Mouse (Mus musculus): ENCODE data around the gene Smad3. TPM values are rescaled to one million over a fixed set of nuclear protein-coding genes. Genes with fewer than 3 reads are reported as not detected.

The Smad3 gene
- polyA plus RNA-seq, 1 experiment, result 17.1 TPM

DNA sequence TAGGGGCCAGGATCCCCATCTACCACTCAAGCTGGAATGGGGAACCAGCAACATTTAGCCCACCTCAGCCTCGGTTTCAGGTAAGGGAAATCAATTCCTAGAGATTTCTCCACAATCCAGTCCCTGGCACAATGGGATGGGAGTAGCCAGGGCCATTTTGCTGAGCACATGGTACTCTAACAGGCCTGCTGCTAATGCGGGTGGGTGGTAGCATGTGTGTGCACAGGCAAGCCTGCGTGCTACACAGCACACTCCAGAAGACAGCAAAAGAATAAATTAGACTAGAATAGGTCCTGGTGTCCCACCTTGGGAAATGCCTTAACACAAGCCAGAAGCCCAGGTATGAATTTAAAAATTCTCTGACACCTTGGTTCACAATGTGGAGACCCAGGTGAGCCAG lies 10.8 kb downstream of the Smad3 start:
- TF ChIP-seq CTCF (IDR thresholded peaks at IDR 0.05; ENCODE audit: control insufficient read depth, insufficient read depth, low read length), result no peak
- TF ChIP-seq POLR2A (IDR thresholded peaks at IDR 0.05; ENCODE audit: borderline replicate concordance, control insufficient read depth, low read depth, low read length), result no peak
- 89% methylated on average over 3 of the region's 3 CpGs for WGBS
- Histone ChIP-seq H3K4me1 (ENCODE audit: control insufficient read depth, insufficient read depth, low read length) (peaks cover 8% of the 10 kb centered on the region; the same call in 1 of the 2 replicates), H3K4me3 (replicated peaks; ENCODE audit: control insufficient read depth, low read depth, low read length) (no peak overlapping the region), H3K27ac (ENCODE audit: control insufficient read depth, insufficient read depth, low read depth, low read length, poor library complexity) (no peak overlapping the region)

DNA sequence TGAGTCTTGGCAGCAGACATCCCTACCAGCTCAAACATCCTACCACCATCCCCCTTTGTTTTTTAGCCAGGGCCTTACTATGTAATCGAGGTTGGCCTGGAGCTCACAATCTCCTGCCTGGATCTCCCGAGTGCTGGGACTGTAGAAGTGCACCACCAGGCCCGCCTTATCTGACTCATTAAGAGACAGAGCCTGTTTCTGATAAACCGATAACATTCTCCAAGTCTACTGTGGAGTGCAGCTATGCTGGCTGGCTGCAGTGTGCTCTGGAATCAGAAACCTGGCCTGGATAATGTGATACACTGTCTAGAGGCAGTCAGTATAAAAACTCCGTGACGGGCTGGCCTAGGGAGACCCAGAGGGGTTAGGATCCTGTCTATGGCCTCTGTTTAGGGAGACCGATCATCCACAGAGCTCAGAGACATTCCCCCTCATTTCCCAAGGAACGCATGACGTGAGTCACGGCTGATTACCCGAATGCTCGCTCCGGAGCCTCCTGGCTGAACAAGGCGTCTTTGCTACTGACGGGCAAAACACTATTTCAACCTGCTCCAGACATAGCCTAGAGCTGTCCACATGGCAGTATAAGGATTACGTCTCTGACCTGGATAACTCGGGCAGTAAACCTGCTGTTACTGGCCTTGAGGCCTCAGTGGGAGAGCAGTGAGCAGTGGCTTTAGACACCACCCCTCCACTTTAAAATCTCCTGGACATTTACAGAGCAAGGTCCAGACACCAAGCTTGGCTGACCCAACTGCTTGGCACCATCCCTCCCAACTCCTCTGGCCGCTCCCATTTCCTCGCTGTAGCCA lies 11.8 kb downstream of the Smad3 start:
- Histone ChIP-seq H3K4me3 (replicated peaks; ENCODE audit: control insufficient read depth, low read depth, low read length) (no peak overlapping the region), H3K27ac (ENCODE audit: control insufficient read depth, insufficient read depth, low read depth, low read length, poor library complexity) (no peak overlapping the region), H3K4me1 (ENCODE audit: control insufficient read depth, insufficient read depth, low read length) (peaks cover 10% of the 10 kb centered on the region; the same call in 1 of the 2 replicates)
- TF ChIP-seq CTCF (IDR thresholded peaks at IDR 0.05; ENCODE audit: control insufficient read depth, insufficient read depth, low read length) (no peak), POLR2A (IDR thresholded peaks at IDR 0.05; ENCODE audit: borderline replicate concordance, control insufficient read depth, low read depth, low read length) (no peak)
- 78% methylated on average over 19 of the region's 19 CpGs for WGBS

DNA sequence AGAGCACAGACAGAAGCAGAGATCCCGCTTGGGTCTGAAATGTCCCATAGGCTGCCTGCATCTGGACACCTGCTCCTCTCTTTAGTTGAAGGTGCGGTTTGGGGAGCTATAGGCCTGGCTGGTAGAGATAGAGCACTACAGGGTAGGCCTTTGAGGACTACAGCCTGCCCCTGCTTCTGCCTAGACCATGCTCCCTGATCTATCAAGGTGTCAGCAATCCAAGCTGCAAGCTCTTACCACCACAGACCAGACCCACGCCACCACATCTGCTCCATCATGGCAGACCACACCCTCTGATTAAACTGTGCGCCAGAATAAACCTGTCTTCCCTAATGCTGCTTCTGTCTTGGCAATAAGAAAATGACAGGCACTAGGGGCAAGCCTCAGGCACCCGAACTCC lies 13.2 kb downstream of the Smad3 start:
- Histone ChIP-seq H3K4me1 (ENCODE audit: control insufficient read depth, insufficient read depth, low read length) (peaks cover 18% of the 10 kb centered on the region), H3K27ac (ENCODE audit: control insufficient read depth, insufficient read depth, low read depth, low read length, poor library complexity) (no peak overlapping the region), H3K4me3 (replicated peaks; ENCODE audit: control insufficient read depth, low read depth, low read length) (no peak overlapping the region)
- TF ChIP-seq POLR2A (IDR thresholded peaks at IDR 0.05; ENCODE audit: borderline replicate concordance, control insufficient read depth, low read depth, low read length) (no peak), CTCF (IDR thresholded peaks at IDR 0.05; ENCODE audit: control insufficient read depth, insufficient read depth, low read length) (no peak)
- WGBS, result 72% methylated on average over 5 of the region's 5 CpGs

DNA sequence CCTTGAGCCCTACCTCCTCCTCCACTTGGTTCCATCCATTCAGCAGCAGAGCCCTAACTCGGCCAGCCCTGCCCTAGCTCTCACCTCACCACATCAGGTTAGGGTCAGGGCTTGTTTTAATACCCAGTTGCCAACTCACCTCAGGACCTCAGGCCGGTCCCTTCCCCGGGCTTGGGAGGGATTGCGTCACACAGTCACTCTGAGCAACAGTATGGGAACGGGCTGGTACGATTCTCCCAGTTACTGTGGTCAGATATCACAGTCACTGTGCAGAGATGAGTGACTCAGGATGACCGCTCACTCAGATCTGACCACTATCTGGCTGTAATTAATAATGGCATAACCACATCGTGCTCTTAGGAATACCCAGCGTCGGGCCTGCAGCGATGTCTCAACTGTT lies 14.0 kb downstream of the Smad3 start:
- Histone ChIP-seq H3K27ac (ENCODE audit: control insufficient read depth, insufficient read depth, low read depth, low read length, poor library complexity) (no peak overlapping the region), H3K4me1 (ENCODE audit: control insufficient read depth, insufficient read depth, low read length) (peaks cover 20% of the 10 kb centered on the region), H3K4me3 (replicated peaks; ENCODE audit: control insufficient read depth, low read depth, low read length) (no peak overlapping the region)
- TF ChIP-seq POLR2A (IDR thresholded peaks at IDR 0.05; ENCODE audit: borderline replicate concordance, control insufficient read depth, low read depth, low read length), result no peak
- no peak for TF ChIP-seq CTCF (IDR thresholded peaks at IDR 0.05; ENCODE audit: control insufficient read depth, insufficient read depth, low read length)
- 44% methylated on average over 11 of the region's 11 CpGs for WGBS

DNA sequence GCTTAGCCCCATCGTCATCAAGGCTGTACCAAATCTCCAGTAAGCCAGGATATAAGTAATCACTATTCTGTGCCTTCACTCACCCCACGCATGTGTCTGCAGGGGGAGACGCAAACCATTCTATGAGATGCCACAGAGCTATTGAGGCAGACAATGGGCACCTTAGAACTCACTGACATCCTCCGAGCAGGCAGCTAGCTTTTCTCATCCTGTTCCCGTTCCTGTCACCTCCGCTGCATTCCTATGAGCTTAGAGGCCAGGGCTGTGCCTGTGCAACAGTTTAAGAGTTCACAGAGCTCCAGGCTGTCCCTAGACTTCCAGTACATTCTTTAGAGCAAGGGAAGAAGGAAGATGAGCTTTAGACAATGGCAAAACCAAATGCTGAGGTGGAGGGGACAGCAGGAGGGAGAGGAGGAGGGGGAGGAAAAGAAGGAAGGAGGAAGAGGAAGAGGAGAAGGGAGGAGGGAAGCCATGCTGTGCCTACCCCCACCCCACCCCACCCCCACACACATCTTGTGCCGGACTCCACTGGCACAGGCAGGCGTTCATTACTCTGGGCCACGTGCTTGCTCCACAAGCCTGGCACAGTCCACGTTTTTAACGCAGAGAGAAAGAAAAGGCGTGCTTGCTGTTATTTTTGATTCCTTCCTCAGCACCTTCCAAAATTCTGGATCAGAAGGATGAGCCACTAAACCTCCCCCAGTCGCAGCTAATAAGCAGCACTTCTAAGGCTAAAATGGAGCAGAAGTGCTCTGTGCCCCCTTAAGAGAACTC lies 14.7 kb downstream of the Smad3 start:
- WGBS, result 77% methylated on average over 13 of the region's 13 CpGs
- peaks cover 21% of the 10 kb centered on the region for H3K4me1 ChIP-seq (ENCODE audit: control insufficient read depth, insufficient read depth, low read length)
- no peak overlapping the region for H3K4me3 ChIP-seq (replicated peaks; ENCODE audit: control insufficient read depth, low read depth, low read length)
- TF ChIP-seq CTCF (IDR thresholded peaks at IDR 0.05; ENCODE audit: control insufficient read depth, insufficient read depth, low read length) (no peak), POLR2A (IDR thresholded peaks at IDR 0.05; ENCODE audit: borderline replicate concordance, control insufficient read depth, low read depth, low read length) (no peak)
- H3K27ac ChIP-seq (ENCODE audit: control insufficient read depth, insufficient read depth, low read depth, low read length, poor library complexity), result no peak overlapping the region

DNA sequence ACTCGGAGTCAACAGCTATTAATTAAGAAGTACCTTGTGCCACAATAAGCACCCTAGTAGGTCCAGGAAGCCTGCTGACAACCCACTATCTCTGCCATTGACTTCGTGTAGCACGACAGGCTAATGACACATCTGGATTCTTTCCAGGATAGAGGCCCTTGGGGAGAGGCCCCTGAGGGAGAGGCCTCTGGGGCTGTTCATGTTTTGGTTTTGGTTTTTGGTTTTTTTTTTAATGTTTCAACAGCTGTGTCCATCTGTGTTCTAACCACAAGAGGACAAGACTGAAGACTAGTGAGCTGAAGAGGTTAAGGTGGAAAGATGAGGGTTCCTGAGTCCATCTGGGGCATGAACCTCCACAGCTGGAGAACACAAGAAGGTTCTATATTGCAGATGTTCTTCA lies 15.5 kb downstream of the Smad3 start:
- TF ChIP-seq POLR2A (IDR thresholded peaks at IDR 0.05; ENCODE audit: borderline replicate concordance, control insufficient read depth, low read depth, low read length) (no peak), CTCF (IDR thresholded peaks at IDR 0.05; ENCODE audit: control insufficient read depth, insufficient read depth, low read length) (no peak)
- no peak overlapping the region for H3K27ac ChIP-seq (ENCODE audit: control insufficient read depth, insufficient read depth, low read depth, low read length, poor library complexity)
- H3K4me1 ChIP-seq (ENCODE audit: control insufficient read depth, insufficient read depth, low read length), result peaks cover 21% of the 10 kb centered on the region
- WGBS, result 23% methylated on average over 3 of the region's 3 CpGs
- H3K4me3 ChIP-seq (replicated peaks; ENCODE audit: control insufficient read depth, low read depth, low read length), result no peak overlapping the region

DNA sequence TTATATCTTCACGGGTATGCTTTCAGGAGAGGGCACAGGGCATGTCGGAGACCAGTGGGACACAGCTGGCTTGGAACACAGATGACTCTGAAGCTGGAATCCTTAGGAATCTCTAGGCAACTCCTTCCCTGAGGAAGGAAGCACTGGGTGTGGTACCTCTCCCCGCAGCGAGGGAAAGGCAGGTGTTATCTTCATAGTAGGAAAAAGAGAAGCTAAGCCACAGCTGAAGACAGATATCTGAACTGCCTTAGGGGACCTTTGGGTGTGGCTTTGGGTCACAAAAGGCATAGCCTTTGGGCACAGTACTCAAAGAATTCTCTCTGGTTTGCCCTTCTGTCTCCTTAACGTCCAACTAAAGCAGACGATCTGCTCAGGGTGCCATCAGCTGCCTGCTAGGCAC lies 16.0 kb downstream of the Smad3 start:
- H3K27ac ChIP-seq (ENCODE audit: control insufficient read depth, insufficient read depth, low read depth, low read length, poor library complexity), result no peak overlapping the region
- 55% methylated on average over 6 of the region's 6 CpGs for WGBS
- TF ChIP-seq CTCF (IDR thresholded peaks at IDR 0.05; ENCODE audit: control insufficient read depth, insufficient read depth, low read length) (no peak), POLR2A (IDR thresholded peaks at IDR 0.05; ENCODE audit: borderline replicate concordance, control insufficient read depth, low read depth, low read length) (no peak)
- H3K4me3 ChIP-seq (replicated peaks; ENCODE audit: control insufficient read depth, low read depth, low read length), result no peak overlapping the region
- peaks cover 26% of the 10 kb centered on the region for H3K4me1 ChIP-seq (ENCODE audit: control insufficient read depth, insufficient read depth, low read length)

DNA sequence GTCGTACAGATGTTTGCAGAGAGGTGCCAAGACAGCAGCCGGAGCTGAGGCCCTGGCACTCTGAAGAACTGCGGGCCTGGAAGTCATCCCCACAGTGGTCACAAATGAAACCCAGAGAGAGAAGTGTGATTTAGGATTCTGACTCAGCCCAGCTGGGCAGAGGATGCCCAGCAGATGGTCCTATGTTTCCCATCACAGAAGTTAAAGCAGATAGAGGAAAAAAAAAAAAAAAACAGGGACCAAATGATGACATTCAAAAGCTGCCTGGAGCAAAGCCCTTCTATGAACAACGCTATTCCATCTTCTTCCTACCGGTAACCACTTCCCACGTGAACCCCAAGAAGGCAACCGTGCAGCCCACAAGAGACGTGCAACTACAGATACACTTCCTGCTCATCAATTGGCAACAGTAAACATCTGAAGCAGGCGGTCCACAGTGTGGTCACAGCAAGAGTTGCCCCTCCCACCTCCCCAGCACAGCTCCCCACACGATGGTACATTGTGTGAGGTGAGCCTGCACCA lies 17.4 kb downstream of the Smad3 start:
- TF ChIP-seq CTCF (IDR thresholded peaks at IDR 0.05; ENCODE audit: control insufficient read depth, insufficient read depth, low read length) (no peak), POLR2A (IDR thresholded peaks at IDR 0.05; ENCODE audit: borderline replicate concordance, control insufficient read depth, low read depth, low read length) (no peak)

More for the DNA sequence above, 17.4 kb downstream of the Smad3 start:
- Histone ChIP-seq H3K4me3 (replicated peaks; ENCODE audit: control insufficient read depth, low read depth, low read length) (no peak overlapping the region), H3K27ac (ENCODE audit: control insufficient read depth, insufficient read depth, low read depth, low read length, poor library complexity) (no peak overlapping the region), H3K4me1 (ENCODE audit: control insufficient read depth, insufficient read depth, low read length) (peaks cover 30% of the 10 kb centered on the region)
- 28% methylated on average over 10 of the region's 10 CpGs for WGBS

Data from bone marrow, adult 2 months (tissue).